Mouse (Mus musculus) erythroblast, adult 5-6 weeks (primary cell): ENCODE data around the gene Fam71b. TPM values are rescaled to one million over a fixed set of nuclear protein-coding genes. Genes with fewer than 3 reads are reported as not detected.

Experiments
- total RNA-seq, 2 experiments: library from RNA; stranded (forward) in 1 of 2; stranded (reverse) in 1 of 2; fragments of 150-400 nt in 1 of 2; fragments of 200-764, 138-1000 nt in 1 of 2; gene quantifications; 2 replicates each; pipeline versions ENCODE4 v1.2.3 to v1.2.4; 2015 to 2017; ENCODE audit warnings: low replicate concordance in 2 of 2

Fam71b gene
- total RNA-seq, 2 experiments from 2014 or later: not detected

Other genes starting within 250 kb of the Fam71b start
- gene Nipal4, start 230.1 kb upstream of the Fam71b start, total RNA-seq (2015; ENCODE audit: low replicate concordance): not detected in 2 replicates
- gene Nipal4, start 230.1 kb upstream of the Fam71b start, total RNA-seq (2017; ENCODE audit: low replicate concordance): not detected in 2 replicates
- gene Fndc9, start 161.0 kb upstream of the Fam71b start, total RNA-seq (2015; ENCODE audit: low replicate concordance): not detected in 2 replicates
- not detected in 2 replicates for gene Fndc9, start 161.0 kb upstream of the Fam71b start, total RNA-seq (2017; ENCODE audit: low replicate concordance)
- gene Cyfip2, start 83.7 kb upstream of the Fam71b start, total RNA-seq (2015; ENCODE audit: low replicate concordance): 49.7 and 60.3 TPM in 2 replicates
- gene Cyfip2, start 83.7 kb upstream of the Fam71b start, total RNA-seq (2017; ENCODE audit: low replicate concordance): 19.9 and 22.9 TPM in 2 replicates
- gene Itk, start 7.0 kb upstream of the Fam71b start, total RNA-seq (2015; ENCODE audit: low replicate concordance): not detected in 2 replicates
- 0.56 and 1.5 TPM in 2 replicates for gene Itk, start 7.0 kb upstream of the Fam71b start, total RNA-seq (2017; ENCODE audit: low replicate concordance)
- 62.1 and 110 TPM in 2 replicates for gene Med7, start 40.4 kb downstream of the Fam71b start, total RNA-seq (2015; ENCODE audit: low replicate concordance)
- 35.3 and 40.0 TPM in 2 replicates for gene Med7, start 40.4 kb downstream of the Fam71b start, total RNA-seq (2017; ENCODE audit: low replicate concordance)
- gene Havcr2, start 58.4 kb downstream of the Fam71b start, total RNA-seq (2015; ENCODE audit: low replicate concordance): 0.19 and 1.5 TPM in 2 replicates
- 1.8 and 3.5 TPM in 2 replicates for gene Havcr2, start 58.4 kb downstream of the Fam71b start, total RNA-seq (2017; ENCODE audit: low replicate concordance)
- not detected in 2 replicates for gene Gm12169, start 127.7 kb downstream of the Fam71b start, total RNA-seq (2015; ENCODE audit: low replicate concordance)
- not detected in 2 replicates for gene Gm12169, start 127.7 kb downstream of the Fam71b start, total RNA-seq (2017; ENCODE audit: low replicate concordance)
- not detected in 2 replicates for gene BC053393, start 175.0 kb downstream of the Fam71b start, total RNA-seq (2015; ENCODE audit: low replicate concordance)
- not detected in 2 replicates for gene BC053393, start 175.0 kb downstream of the Fam71b start, total RNA-seq (2017; ENCODE audit: low replicate concordance)
- gene Dppa1, start 232.7 kb downstream of the Fam71b start, total RNA-seq (2015; ENCODE audit: low replicate concordance): not detected in 2 replicates
- gene Dppa1, start 232.7 kb downstream of the Fam71b start, total RNA-seq (2017; ENCODE audit: low replicate concordance): not detected in 2 replicates